Mouse (Mus musculus) kidney, adult 2 months (tissue): ENCODE measurements around the gene Kalrn.

Source experiments
- CTCF ChIP-seq: fragments of 200-500 bp; conservative IDR thresholded peaks from 2 replicates; pipeline ENCODE4 v1.5.1; 2011; ENCODE audit warnings: low read depth, mild to moderate bottlenecking, control low read depth, low read length, moderate library complexity, mixed read lengths; ENCODE audit not compliant: insufficient read depth, insufficient read length
- POLR2A ChIP-seq: fragments of 200-500 bp; IDR thresholded peaks from one replicate; pipeline ENCODE4 v1.6.1; 2011; ENCODE audit warnings: low read depth, low read length, control low read depth

- TF ChIP-seq CTCF (no peak), POLR2A (no peak)
Observed at GRCm38 (mm10) chr16:34329876-34330275, 243.5 kb downstream of the Kalrn start.
